Mouse (Mus musculus): ENCODE measurements at regions not wholly inside any gene's neighbourhood (a gene's known extent, or its start where the extent isn't known, plus 50 kb on each side); places are given as distances from the start of the nearest gene placed in this dataset.

DNA sequence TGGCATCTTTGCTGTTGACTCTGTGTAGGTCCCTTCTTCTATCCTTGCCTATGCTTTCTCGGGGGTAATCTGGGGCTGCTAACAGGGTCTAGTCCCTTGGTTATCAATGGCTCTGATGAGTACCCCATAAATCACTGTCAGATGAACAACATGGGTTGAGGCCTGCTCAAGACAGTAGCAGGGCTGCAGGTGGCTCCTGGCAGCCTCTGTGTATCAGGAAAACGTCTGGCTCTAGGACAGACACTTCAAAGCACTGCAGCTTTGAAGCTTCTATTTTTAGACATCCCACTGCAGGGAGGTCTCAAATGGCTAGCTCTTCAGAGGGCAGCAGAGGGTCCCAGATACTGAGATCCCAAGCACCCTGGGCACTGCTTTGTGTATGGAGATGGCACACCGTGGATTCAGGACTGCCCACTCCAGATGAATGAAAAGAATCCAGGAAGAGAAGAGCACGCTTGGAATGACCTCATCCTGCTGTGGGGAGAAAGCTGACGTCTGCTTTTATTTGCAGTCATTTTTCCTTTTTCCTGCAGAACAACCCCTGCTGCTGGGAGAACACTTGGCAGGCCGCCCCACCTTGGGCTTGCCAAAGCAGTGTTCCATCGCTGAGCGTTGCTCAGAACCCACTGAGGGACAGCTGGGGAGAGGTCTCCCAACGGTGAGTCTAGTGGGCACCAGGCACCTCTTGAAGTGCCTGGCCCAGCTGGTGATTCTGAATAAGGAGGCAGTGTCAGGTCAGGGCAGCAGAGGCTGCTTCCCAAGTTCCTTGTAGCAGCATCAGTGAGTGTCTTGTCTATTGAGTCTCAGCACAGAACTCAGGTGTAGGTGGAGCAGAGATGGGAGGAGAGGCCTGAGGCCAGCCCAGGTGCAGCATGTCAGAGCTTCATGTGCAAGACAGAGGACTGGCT is 54.0 kb upstream of the Shh start:
- peak; percentile 25 to 62 for DNase-seq

- peak in 1 of 2 experiments; percentile 17 for DNase-seq
These were observed 52.0 kb upstream of the Shh start for GRCm38 (mm10) chr5:28519059-28519543.

All from lung, postnatal 4 days (tissue).